Mouse (Mus musculus) 416B (cell line): ENCODE measurements around the gene Sigirr.

Experiments used
- DNase-seq: peaks from one replicate; pipeline ENCODE4 v3.0.0; 2011; ENCODE audit warnings: low read depth

Sigirr gene

DNA sequence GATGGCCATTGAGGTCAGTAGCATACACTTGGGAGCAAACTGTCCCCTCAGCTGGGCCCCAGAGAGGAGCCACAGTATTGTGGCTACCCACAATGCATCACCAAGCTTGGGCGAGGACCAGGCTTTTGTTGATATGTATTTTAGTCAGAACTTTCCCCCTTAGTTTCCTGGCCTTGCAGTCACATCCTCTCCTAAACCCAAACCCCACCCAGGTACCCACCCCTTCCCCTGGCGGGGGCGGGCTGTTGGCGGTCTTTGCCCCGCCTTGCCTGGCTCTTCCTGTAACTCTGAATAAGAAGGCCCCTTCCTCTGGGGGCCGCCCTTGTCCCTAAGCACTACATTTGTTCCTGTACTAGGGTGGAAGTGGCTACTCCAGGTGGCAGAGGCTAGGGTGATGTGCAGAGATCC lies 3.7 kb downstream of the Sigirr start:
- DNase-seq = peak; percentile 99

DNA sequence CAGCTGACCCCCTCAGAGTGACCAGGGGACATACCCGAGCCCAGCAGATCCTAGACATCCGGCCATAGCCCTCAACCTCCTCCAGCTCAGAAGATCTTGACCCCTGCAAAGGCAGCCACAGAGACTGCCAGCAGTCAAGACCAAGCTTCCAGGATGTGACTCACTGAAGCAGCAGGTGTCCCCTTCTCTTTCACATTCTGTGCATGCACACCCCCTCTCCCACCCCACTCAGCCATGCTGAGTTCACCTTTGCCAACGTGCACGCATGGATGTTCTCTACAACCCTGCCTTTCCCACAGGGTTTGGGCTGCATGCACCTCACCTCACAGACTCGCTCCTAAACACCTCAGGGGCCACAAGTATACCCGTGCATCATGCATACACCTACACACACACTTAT lies 4.4 kb downstream of the Sigirr start:
- peak; percentile 83 for DNase-seq

DNA sequence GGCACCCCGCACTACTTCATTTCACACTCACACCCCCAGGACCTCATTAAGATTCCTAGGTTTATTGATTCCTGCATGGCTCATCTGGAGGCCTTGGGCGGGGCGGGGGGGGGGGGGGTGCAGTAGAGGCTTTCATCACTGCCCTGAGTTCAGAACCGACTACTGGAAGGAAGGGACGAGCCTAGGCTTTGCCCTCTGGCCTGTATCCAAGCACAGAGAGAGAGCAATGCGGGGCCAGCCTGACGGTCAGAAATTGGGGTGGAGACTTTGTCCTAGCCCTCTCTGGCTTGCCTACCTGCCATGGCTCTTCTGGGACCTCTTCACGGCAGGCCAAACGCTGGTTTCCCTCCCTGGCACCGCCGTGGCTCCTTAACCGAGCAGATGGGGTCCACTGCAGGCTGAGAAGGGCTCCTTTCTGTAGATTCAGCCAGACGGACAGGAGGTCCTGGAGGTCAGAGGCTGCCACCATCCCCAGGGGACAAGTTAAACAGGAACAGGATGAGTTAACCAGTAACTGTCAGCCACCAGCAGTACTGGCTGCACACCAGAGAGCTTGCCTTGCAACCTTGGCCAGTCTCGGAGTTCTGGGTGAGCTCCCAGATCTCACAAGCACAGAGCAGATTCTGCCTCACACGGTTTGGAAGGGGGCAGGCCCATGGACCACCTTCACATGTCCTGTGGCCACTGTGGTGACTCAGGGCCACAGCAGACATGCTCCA lies 5.7 kb downstream of the Sigirr start:
- peak; percentile 36 for DNase-seq

DNA sequence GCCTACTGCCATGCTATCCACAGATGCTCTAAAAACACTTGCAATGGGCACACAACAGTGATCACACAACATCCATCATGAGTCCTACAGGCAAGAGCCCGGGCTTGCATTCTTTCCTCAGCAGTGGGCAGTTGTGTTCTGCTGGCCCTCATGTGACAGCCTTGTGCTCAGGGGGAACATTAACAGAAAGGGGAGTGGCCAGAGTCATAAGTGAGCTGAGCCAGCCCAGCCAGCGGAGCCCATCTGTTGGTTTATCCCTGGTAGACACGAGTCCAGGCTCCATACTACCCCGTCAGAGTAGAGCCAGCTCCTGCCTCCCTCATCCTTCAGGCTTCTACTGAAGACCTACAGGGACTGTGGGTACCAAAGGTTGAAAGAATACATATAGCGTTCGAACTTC lies 6.4 kb downstream of the Sigirr start:
- DNase-seq = no peak

DNA sequence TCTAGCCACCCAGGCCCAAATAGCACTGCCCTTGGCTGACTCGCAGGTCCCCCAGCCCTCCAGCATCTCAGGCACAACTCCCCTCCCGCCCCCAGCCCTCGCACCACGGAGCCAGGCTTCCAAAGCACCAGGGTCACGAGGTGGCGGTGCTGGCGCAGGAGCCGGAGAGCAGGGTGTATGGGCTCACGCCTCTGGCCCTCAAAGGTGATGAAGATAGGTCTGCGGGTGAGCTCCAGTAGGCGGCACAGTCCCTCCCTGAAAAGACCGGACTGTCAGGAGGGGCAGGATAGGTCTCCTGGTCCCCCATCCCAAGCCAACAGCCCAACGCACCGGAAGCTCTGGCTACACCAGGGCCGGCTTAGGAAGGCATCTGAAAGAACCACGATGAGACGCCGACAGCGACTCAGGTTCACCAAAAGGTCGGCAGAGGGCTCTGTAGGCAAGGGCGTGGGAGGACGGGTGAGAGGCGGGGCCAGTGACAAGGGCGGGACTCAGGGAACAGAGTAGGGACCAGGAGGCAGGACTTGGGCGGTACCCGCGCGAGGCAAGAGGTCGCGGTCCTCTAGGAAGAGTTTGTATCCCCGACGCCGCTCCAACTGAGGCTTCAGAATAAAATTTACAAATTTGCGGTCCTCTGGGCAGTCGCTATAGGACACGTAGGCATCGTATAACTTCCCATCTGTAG lies 8.2 kb downstream of the Sigirr start:
- peak; percentile 58 for DNase-seq

DNA sequence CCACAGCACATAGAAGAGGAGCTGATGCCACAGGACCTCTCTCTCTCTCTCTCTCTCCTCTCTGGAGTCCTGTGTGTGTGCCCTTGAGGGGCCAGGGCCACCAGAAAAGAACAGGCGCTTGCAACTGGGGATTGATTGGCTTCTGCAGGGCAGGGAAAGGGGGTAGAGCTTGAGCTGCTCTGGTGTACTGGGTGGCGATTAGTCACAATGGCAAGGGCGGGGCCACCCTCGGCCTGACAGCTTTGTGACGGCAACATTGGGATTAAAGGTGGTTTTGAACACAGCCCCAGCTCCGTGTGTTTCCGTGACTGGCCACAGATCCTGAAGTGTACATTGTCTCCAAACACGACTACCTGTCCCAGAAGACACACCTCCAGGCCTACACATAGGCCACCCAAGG lies 10.1 kb downstream of the Sigirr start:
- DNase-seq = no peak

DNA sequence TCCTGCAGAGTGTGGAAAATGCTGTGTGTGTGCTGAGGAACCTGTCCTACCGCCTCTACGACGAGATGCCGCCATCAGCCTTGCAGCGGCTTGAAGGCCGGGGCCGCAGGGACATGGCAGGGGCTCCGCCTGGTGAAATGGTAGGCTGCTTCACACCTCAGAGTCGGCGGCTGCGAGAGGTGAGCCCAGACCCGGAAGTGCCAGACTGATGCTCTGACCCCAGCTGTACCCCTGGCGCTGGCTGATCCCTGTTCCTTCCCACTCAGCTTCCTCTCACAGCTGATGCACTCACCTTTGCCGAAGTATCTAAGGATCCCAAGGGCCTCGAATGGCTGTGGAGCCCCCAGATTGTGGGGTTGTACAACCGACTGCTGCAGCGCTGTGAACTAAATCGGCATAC lies 11.9 kb downstream of the Sigirr start:
- no peak for DNase-seq

DNA sequence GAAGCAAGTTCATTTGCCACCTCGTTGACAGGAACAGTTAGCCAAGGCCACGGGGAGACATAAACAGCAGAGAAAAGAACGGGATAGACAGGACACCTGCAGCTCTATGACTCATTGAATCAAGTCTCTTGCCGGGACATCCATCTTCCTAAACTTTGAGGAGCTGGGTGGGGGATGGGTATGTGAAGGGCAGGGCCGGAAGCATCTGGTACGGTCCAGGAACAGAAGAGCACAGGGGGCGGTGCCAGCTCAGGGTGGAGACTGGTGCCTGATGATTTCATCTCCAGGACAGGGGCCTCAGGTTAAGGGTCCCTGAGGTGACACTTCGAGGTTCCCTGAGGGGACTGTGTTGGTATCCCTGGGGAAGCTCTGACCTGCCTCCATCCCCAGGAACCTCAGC lies 12.5 kb downstream of the Sigirr start:
- DNase-seq = peak; percentile 64

DNA sequence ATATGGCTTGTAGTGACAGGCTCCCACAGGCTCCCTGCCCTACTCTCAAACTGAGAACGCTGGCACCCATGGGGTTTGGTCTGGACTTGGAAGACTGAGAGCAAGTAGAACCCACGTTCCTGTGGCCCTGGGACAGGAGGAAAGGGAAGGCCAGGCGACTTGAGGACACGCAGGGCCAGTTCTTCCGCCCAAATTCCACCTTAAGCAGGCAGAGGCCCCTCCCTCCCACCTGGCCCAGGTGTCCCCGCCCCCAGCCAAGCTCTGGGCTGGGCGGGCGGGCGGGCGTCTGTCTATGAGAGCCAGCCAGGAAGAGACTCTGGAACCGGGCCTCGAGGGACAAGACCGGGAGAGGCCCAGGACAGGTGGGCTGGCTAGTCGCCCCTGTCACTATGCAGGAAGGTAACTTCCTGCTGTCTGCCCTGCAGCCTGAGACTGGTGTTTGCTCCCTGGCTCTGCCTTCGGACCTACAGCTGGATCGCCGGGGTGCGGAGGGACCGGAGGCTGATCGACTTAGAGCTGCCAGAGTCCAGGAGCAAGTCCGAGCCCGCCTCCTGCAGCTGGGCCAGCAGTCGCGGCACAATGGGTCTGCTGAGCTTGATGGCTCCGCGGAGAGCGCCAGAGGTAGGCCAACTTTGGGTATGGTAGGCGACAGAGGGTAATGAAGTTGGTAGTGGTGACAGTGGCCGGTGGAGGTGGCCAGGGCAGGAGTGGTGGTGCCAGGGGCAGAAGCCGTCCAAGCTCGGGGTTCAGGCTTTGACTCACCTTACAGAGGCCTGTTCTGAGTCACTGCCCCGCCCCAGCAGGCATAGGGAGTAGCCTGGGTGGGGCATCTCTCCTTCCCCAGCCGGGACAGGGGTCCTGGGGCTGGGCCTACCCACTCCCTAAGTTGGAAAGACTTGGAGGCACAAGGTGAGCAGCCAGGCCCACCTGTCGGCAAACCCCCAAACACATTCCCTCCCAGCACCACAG lies 20.6 kb downstream of the Sigirr start:
- DNase-seq = no peak

DNA sequence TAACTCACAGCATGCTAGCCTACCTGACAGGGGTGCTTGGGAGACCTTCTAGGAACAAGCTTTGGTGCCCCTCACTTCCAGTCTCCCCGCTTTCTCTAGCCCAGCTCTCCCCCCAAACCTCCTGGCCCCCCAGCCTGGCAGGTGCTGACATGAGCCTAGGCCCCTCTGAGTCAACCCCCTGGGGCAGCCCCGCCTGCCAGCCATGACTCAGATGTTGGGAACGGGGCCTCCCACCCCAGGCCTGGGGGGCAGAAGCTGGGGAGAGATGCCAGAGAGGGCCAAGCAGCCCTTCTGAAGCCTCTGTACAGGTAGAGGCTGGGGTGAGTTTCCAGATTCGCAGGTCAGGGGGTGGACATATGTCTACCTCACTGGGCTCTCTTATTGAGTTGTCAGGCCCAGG lies 21.5 kb downstream of the Sigirr start:
- DNase-seq = no peak

DNA sequence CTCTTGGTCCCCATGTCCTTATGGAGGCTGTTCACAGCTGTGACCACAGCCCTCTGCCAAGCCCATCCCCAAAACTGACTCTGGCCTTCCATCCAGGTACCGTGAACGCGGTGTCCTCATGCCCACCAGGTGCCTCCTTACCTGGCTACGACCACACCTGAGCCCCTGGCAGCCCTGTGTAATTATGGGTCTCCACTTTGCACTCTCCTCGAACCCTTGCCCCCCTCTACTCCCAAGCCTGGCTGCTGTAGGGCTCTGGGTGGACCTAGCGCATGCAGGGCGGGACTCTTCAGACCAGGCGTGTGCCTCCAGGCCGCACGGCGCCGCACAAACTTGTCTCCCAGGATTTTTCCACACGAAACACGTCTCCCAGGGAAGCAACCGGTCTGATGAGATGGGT lies 22.5 kb downstream of the Sigirr start, which contains the start of gene Pkp3:
Gene Pkp3, plus strand, starts transcription at position 378 of the 400 bp plus-strand sequence.
- DNase-seq = no peak

DNA sequence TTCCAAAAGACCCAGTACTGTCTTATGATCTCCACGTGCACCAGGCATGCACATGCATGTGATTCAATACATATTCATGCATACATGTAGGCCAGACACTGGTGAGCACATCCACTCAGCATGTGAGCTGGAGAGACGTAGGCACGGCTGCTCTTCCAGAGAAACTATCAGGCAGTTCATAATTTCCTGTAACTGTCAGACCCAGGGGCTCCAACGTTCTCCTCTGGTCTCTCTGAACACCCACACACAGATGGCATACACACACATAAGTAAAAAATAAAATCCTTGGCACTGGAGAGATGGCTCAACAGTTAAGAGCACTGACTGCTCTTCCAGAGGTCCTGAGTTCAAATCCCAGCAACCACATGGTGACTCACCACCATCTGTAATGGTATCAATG lies 26.6 kb downstream of the Sigirr start:
- no peak for DNase-seq

DNA sequence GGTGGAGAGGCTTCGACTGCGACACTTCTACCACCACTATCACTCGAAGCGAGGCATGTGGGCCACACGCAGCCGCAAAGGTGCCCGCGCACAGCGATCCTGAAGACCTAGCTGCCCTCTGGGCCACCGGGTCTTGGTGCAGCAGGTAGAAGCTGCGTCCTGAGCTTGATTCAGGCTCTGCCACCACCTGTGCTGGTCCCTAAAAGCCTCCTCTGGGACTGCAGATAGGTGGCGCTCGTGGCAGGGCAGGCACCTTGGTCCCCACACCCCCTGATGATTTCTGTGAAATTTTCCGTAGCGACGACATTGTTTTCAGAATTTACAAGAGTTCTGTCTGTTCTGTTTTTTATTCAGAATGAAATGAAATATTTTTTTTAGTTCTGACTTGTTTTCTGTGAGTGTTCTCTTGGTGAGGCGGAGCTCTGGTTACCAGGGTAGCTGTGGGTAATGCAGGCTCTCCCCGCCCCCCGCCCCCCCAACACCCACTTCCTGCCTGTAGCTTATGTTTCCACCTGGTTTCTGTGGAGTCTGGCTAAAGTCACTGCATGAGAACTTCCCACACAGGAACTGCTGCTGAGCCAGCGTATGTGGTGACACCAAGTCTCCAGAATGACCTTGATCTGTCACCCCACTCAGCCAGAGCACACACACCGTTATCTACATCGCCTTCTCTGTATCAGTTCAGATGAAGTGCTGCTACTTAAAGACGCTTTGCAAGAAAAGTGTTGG lies 28.2 kb downstream of the Sigirr start:
- peak; percentile 94 for DNase-seq

DNA sequence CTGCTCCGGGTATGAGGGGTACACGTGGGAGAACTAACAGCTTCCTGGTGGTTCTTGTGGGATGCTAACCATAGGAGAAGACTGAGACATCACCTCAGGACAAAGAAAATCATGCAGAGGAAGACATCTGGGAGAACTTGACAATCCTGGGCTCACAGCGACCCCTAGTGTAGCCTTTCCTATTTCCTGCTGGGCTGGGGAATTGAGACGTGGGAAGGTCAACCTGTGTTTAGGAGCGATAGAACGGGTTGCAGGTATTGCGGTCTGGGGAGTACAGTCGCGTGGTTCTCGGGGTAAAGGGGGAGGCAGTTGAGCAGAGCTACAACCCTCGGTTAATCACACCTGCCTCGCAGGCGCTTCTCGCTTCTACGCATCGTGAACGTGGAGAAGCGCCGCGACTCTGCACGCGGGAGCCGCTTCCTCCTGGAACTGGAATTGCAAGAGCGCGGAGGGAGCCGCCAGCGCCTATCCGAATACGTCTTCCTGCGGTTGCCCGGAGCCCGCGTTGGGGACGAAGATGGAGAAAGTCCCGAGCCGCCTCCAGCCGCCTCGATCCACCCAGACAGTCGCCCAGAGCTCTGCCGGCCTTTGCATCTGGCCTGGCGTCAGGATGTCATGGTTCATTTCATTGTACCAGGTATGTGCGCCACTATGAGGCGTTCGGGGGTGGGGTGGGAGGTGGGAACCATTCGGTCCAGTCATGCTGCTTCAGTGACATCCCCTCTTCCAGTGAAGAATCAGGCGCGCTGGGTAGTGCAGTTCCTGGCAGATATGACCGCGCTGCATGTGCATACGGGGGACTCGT lies 30.1 kb downstream of the Sigirr start:
- DNase-seq = peak; percentile 77

DNA sequence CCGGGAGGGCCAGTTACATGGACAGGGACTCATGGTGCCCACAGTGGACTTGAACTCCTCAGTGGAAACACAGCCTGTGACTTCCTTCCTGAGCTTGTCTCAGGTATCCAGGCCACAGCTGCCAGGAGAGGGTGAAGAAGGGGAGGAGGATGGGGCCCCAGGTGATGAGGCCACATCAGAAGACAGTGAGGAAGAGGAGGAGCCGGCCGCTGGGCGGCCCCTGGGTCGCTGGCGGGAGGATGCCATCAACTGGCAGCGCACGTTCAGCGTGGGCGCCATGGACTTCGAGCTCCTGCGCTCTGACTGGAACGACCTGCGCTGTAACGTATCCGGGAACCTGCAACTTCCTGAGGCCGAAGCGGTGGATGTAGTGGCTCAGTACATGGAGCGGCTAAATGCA lies 32.0 kb downstream of the Sigirr start:
- DNase-seq = no peak

DNA sequence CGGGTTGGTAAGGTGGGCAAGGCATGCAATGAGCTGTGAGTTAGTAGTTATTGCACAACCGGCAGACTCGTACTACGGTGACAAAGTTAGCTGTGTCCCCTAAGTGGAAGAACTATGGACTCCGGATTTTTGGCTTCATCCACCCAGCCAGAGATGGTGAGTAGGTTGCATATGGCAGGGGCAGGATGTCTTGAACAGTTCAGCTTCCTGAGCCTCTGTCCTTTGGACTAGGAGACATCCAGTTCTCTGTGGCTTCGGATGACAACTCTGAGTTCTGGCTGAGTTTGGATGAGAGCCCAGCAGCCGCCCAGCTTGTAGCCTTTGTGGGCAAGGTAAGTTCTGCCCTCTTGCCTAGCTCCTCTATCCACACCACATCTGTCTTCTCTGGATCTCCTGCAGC lies 35.8 kb downstream of the Sigirr start:
- peak; percentile 62 for DNase-seq

DNA sequence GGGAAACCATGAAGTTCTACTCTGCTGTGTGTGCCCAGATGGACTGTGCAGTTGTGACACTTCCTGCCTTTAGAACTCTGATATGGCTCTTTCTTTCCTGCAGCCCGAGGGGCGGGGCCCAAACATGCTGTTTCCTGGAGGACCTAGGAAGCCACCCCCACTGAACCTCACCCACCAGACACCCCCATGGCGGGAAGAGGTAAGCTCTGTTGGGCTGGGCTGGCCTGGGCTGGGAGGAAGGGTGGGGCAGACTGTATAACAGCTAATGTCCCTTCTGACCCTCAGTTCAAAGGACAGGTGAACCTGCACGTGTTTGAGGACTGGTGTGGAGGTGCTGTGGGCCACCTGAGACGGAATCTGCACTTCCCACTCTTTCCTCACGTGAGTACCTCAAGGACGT lies 36.2 kb downstream of the Sigirr start:
- peak; percentile 93 for DNase-seq

DNA sequence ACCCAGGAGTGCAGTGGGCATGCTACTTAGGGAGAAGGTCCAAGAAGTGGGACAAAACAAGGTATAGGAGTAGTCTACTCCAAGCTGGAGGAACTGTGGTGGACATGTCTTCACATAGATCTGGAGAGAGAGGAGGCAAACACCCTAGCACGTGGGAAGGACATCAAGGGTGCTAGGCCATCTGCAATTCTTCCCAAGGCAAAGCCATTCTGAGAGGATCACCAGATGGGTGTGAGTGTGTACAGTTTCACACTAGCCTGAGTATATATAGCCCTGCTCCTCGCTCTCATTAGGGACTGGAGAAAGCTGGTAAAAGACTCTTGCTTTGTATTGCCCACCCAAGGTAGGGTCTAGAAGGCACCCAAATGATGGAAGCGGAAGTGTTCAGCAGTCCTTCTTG lies 37.0 kb downstream of the Sigirr start:
- no peak for DNase-seq

DNA sequence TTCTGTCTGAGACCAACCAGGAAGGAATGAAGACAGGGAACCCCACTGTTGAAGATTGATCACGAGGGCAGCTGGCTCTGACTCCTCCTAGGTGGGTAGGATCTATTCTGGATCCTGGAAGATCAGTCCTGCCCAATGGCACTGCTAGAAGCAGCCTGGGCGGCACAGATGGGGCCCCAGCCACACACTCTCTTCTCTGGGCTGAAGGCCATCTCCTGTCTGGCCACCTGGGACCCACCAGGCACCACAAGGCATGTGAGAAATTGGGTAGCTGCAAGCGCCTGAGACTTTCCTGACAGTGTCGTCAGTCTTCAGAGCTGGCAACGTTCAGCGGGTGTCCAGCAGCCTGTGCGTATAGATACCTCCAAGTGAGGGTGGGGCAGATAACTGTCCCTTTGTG lies 37.8 kb downstream of the Sigirr start:
- peak; percentile 15 for DNase-seq

DNA sequence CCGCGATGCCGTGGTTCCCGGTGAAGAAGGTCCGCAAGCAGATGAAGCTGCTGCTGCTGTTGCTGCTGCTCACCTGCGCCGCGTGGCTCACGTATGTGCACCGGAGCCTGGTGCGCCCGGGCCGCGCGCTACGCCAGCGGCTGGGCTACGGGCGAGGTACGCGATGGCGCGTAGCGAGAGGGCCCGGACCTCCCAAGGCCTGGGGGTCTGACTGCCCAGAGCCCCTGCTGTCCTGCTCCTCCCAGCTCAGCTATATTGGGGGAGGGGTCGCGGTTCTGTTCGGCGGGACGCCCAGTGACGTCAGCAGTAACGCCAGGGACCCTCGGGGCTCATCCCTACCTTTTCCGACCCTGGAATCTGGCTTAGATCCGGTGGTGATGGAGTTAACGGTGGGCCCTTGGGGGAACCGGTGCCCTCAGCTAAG lies 39.1 kb downstream of the Sigirr start:
- DNase-seq = no peak
